Mouse (Mus musculus): ENCODE measurements around the gene Fry. TPM values are rescaled to one million over a fixed set of nuclear protein-coding genes. Genes with fewer than 3 reads are reported as not detected.

Gene Fry
- total RNA-seq (2021), result 100 to 1,000 TPM; 194 to 203 TPM
- long read RNA-seq, experiment 1, transcript Fry-206 (11 exons, 2,204 nt), result major isoform, 6 of 66 reads
- long read RNA-seq, experiment 1, partial matches to known transcripts, result 35 of 66 reads
- long read RNA-seq, experiment 1, other reads (novel, unspliced or antisense), result 21 of 66 reads
- long read RNA-seq, experiment 2, full-length matches to known transcripts, result 12 of 61 reads
- long read RNA-seq, experiment 2, partial matches to known transcripts, result 35 of 61 reads
- long read RNA-seq, experiment 2, other reads (novel, unspliced or antisense), result 14 of 61 reads

- peak within 1 kb of the TSS; percentile 83 for H3K27ac ChIP-seq
- peak; percentile 96 to 97 for DNase-seq (ENCODE audit: extremely low spot score in 1 of 2, low spot score in 2 of 2)
- TF ChIP-seq CTCF (IDR thresholded peaks at IDR 0.05), result no peak
- peak within 1 kb of the TSS; percentile 59 for H3K4me3 ChIP-seq
- intact Hi-C loops (cut with DNase I), result loop anchor here (2.0 kb wide), 1 partner anchor 38 kb away; no protein-coding TSS in a partner anchor
These were observed at the start of gene Fry for GRCm38 (mm10) chr5:150118455-150119241. Gene Fry (plus strand): TSS chr5:150118645.

GRCm38 (mm10) chr5:150070086-150070485, 48.4 kb upstream of the Fry start:
- H3K4me3 ChIP-seq, result no peak overlapping the region
- peak; percentile 68 for TF ChIP-seq CTCF (IDR thresholded peaks at IDR 0.05)
- intact Hi-C loops (cut with DNase I), result loop anchor here (2.0 kb wide), 2 partner anchors 49 to 207 kb away; no protein-coding TSS in a partner anchor
- no peak overlapping the region for H3K27ac ChIP-seq
- peak; percentile 46 to 49 for DNase-seq (ENCODE audit: extremely low spot score in 1 of 2, low spot score in 2 of 2)

GRCm38 (mm10) chr5:150071738-150072137, 46.7 kb upstream of the Fry start:
- H3K4me3 ChIP-seq, result no peak overlapping the region
- no peak for TF ChIP-seq CTCF (IDR thresholded peaks at IDR 0.05)
- no peak overlapping the region for H3K27ac ChIP-seq
- intact Hi-C loops (cut with DNase I), result loop anchor here (2.0 kb wide), 2 partner anchors 51 to 209 kb away; no protein-coding TSS in a partner anchor
- no peak for DNase-seq (ENCODE audit: extremely low spot score in 1 of 2, low spot score in 2 of 2)

DNA sequence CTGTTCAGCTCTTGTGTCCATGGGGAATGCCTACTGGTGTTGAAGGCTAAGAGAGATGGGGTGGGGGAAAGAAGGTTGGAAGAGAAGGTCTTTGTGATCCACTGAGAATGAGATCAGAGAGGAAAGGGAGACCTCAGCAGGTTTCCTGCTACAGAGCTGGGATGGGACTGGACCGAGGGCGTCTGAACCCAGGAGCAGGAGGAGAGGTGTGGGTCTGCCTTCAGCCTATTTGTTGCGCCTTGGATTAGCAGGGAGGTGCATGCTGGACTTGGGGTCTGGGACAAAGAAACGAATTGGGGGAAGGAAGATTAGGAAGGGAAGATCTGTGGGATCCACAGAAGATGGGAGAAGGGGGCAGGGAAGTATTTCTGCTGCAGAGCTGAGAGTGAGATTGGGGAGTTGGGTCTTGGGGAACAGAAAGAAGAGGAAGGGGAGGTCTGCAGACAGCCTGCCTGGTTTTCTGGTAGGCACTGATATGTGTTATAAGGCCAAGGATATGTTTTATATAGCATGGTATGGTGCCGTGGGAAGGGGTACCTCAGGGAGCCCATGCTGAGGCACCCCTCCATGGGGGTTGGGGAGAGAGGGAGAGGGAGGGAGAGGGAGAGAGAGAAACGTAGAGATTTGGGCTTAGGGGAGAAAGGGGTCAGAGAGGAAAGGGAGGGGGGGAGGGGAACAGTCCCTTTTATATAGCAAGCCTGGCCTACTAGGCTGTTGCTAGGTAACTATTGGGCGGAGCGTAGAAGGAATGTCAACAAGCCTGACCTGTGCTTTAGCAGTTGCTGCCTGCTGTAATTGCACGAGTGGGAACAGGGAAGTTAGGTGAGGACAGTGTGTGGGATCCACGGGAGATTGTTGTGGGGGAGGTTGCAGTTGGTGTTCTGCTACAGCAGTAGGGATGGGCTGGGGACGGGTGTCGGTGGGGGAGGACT, 38.3 kb upstream of the Fry start:
- intact Hi-C loops (cut with DNase I), result no loop called here
- H3K27ac ChIP-seq, result no peak overlapping the region
- no peak overlapping the region for H3K4me3 ChIP-seq
- TF ChIP-seq CTCF (IDR thresholded peaks at IDR 0.05), result no peak
- no peak for DNase-seq (ENCODE audit: extremely low spot score in 1 of 2, low spot score in 2 of 2)

GRCm38 (mm10) chr5:150082696-150083095, 35.7 kb upstream of the Fry start:
- Histone ChIP-seq H3K27ac (no peak overlapping the region), H3K4me3 (no peak overlapping the region)
- no peak for DNase-seq (ENCODE audit: extremely low spot score in 1 of 2, low spot score in 2 of 2)
- TF ChIP-seq CTCF (IDR thresholded peaks at IDR 0.05), result no peak
- intact Hi-C loops (cut with DNase I), result no loop called here

- intact Hi-C loops (cut with DNase I), result no loop called here
- no peak for TF ChIP-seq CTCF (IDR thresholded peaks at IDR 0.05)
- no peak overlapping the region for H3K27ac ChIP-seq
- no peak for DNase-seq (ENCODE audit: extremely low spot score in 1 of 2, low spot score in 2 of 2)
- no peak overlapping the region for H3K4me3 ChIP-seq
These were observed 35.3 kb upstream of the Fry start for GRCm38 (mm10) chr5:150083190-150083589.

GRCm38 (mm10) chr5:150097620-150098019, 20.8 kb upstream of the Fry start:
- intact Hi-C loops (cut with DNase I), result loop anchor here (1.0 kb wide), 2 partner anchors 20 to 60 kb away; no protein-coding TSS in a partner anchor
- TF ChIP-seq CTCF (IDR thresholded peaks at IDR 0.05), result peak; percentile 98
- peak; percentile 60 to 72 for DNase-seq (ENCODE audit: extremely low spot score in 1 of 2, low spot score in 2 of 2)
- Histone ChIP-seq H3K27ac (no peak overlapping the region), H3K4me3 (no peak overlapping the region)

GRCm38 (mm10) chr5:150098754-150099153, 19.7 kb upstream of the Fry start:
- no peak for DNase-seq (ENCODE audit: extremely low spot score in 1 of 2, low spot score in 2 of 2)
- TF ChIP-seq CTCF (IDR thresholded peaks at IDR 0.05), result no peak
- intact Hi-C loops (cut with DNase I), result loop anchor here (1.0 kb wide), 1 partner anchor 19 kb away; no protein-coding TSS in a partner anchor
- Histone ChIP-seq H3K4me3 (no peak overlapping the region), H3K27ac (no peak overlapping the region)

DNA sequence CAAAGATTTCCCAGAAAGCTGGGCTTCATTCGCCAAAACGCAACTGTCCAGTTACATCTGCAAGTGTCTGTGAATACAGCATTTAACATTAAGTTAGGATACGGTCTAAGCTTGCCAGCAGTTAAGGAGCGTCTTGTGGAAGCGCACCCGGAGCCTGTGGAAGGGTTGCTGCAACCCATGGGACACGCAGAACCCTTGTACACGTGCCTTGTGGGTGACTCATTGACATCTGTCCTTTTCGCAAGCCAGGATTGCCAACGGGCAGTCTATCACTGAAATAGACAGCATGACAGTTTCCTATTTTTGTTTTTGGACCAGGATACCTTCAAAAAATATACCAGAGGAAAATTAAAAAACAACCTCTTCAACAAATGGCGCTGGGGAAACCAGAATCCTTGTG, 16.7 kb upstream of the Fry start:
- H3K4me3 ChIP-seq, result no peak overlapping the region
- no peak for DNase-seq (ENCODE audit: extremely low spot score in 1 of 2, low spot score in 2 of 2)
- no peak for TF ChIP-seq CTCF (IDR thresholded peaks at IDR 0.05)
- intact Hi-C loops (cut with DNase I), result no loop called here
- H3K27ac ChIP-seq, result no peak overlapping the region

GRCm38 (mm10) chr5:150106358-150106757, 12.1 kb upstream of the Fry start:
- Histone ChIP-seq H3K27ac (no peak overlapping the region), H3K4me3 (no peak overlapping the region)
- intact Hi-C loops (cut with DNase I), result no loop called here
- no peak for TF ChIP-seq CTCF (IDR thresholded peaks at IDR 0.05)
- DNase-seq (ENCODE audit: extremely low spot score in 1 of 2, low spot score in 2 of 2), result no peak

DNA sequence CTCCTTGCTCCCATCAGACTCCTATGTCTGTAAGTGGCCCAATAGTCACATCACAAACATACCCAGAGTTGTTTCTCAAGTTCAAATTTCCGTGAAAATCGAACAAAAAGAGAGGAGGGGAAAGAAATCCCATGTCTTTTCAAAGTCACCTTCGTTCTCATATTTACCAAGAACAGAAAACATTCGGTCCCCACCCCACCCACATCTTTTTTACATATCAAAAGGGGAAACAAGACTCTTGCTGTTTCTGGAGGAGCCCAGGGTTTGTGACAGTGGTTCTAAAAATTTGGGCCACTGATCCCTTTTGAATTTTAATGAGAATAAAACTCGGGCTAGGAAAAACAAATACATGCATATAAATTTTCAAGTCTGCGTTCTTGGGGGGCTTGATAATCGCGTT, 7.2 kb upstream of the Fry start:
- DNase-seq (ENCODE audit: extremely low spot score in 1 of 2, low spot score in 2 of 2), result no peak
- TF ChIP-seq CTCF (IDR thresholded peaks at IDR 0.05), result no peak
- H3K4me3 ChIP-seq, result no peak overlapping the region
- intact Hi-C loops (cut with DNase I), result no loop called here
- H3K27ac ChIP-seq, result no peak overlapping the region
